Mouse (Mus musculus) neural tube, embryonic 12.5 days (tissue): ENCODE measurements at regions not wholly inside any gene's neighbourhood (a gene's known extent, or its start where the extent isn't known, plus 50 kb on each side); places are given as distances from the start of the nearest gene placed in this dataset.

Experiments used
- ATAC-seq: fragments of 200-750 bp; cut with Nextera tagmentation; 2 replicates; pipeline ENCODE4 v1.8.0; 2017; ENCODE audit warnings: low read depth, mild to moderate bottlenecking, moderate TSS enrichment, moderate library complexity; ENCODE audit not compliant: low FRiP score
- H3K27ac ChIP-seq: fragments of 300-500 bp; sonication (generic); 2 replicates; pipeline ENCODE4 v1.5.1; 2016
- H3K27me3 ChIP-seq: fragments of 300-500 bp; sonication (generic); replicated peaks from 2 replicates; pipeline ENCODE4 v1.6.1; 2016; ENCODE audit warnings: mild to moderate bottlenecking
- H3K36me3 ChIP-seq: fragments of 300-500 bp; sonication (generic); 2 replicates; pipeline ENCODE4 v1.6.1; 2016; ENCODE audit warnings: mild to moderate bottlenecking
- H3K4me1 ChIP-seq: fragments of 300-500 bp; sonication (generic); 2 replicates; pipeline ENCODE4 v1.6.1; 2016
- H3K4me2 ChIP-seq: fragments of 300-500 bp; sonication (generic); replicated peaks from 2 replicates; pipeline ENCODE4 v1.6.1; 2016; ENCODE audit warnings: mild to moderate bottlenecking
- H3K4me3 ChIP-seq: fragments of 300-500 bp; sonication (generic); 2 replicates; pipeline ENCODE4 v1.5.1; 2016
- H3K9ac ChIP-seq: fragments of 300-500 bp; sonication (generic); 2 replicates; pipeline ENCODE4 v1.6.1; 2016; ENCODE audit warnings: mild to moderate bottlenecking
- H3K9me3 ChIP-seq: fragments of 300-500 bp; sonication (generic); 2 replicates; pipeline ENCODE4 v1.6.1; 2016; ENCODE audit warnings: mild to moderate bottlenecking
- WGBS: fragments of 180-500 bp; shearing (Covaris S2); methylation state at CpG from one replicate; pipeline ENCODE4 v1.1.7; 2016; 5-methylcytosine and 5-hydroxymethylcytosine counted together

DNA sequence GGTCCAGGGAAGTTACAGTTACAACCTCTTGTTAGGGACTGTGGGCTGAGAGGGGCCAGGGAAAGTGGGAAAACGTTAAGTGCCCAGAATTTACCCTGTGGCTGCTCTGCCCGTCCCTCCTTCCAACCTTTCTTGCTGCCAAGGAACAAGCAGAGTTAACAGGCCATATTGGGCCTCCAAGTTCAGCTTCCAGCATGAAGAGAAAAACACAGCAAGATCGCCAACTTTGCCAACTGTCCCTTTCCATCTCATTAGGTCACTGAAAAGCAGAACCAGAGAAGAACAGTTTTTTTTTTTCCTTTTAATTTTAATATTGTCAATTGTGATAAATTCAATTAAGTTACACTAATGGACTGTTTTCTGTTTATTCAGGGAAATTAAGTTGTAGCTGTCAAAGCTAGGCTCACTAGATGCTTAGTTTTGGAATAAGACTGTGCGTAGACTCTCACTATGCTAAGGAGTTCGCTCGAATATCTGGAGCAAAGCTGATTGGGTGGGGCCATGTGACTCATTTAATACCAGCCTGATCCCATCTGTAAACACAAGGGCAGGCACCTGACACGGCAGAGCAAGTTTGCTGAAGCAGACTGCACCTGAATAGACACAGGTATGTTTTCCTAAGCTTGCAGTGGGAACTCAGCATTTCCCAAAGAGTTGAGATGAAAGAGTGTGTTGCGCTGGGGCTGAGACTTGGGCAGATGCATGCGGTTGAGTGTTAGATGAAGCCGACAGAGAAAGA, 178.9 kb downstream of the Gm45692 start:
- Histone ChIP-seq H3K27ac (no peak overlapping the region), H3K9ac (no peak overlapping the region), H3K4me3 (no peak overlapping the region), H3K9me3 (no peaks in the 10 kb centered on the region), H3K4me1 (no peaks in the 10 kb centered on the region), H3K27me3 (no peaks in the 10 kb centered on the region), H3K4me2 (no peak overlapping the region), H3K36me3 (no peaks in the 10 kb centered on the region)
- no peak for ATAC-seq
- WGBS, result 90% methylated on average over 10 of the region's 10 CpGs

DNA sequence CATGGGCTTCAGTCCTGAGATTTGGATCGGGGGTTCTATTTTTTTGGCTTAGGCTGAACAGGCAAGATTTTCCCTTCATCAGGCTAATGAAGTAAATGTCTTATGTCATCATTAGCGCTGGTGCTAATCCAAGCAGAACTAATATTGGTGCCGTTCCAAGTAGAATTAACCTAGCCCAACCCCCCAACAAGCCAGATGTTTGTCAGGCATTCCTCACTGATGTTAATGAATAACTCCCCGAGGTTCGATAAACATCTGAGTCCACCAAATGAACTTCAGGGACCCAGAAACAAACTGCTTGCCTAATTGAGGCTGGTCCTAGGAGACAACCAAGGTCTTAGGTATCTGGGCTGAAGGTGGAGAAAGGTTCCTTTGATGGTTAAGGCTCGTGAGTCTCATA, 180.9 kb downstream of the Gm45692 start:
- Histone ChIP-seq H3K4me1 (peaks cover 8% of the 10 kb centered on the region), H3K4me2 (no peak overlapping the region), H3K9ac (no peak overlapping the region), H3K4me3 (no peak overlapping the region), H3K27me3 (no peaks in the 10 kb centered on the region), H3K27ac (no peak overlapping the region), H3K36me3 (no peaks in the 10 kb centered on the region), H3K9me3 (no peaks in the 10 kb centered on the region)
- 57% methylated on average over 6 of the region's 6 CpGs for WGBS
- ATAC-seq, result no peak

DNA sequence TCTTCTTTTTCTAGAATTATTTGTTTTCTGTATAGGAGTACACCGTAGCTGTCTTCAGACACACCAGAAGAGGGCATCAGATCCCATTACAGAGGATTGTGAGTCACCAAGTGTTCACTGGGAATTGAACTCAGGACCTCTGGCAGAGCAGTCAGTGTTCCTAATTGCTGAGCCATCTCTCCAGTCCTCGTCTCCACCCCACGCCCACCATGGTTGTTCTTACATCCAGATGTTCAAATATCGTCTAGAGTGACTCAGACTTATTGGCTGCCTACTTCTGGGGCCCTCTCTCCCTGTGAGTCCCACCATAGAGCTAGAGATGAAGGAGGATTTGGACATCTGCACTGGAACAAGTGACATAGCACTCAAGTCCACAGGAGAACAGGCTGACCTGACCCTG, 182.6 kb downstream of the Gm45692 start:
- WGBS, result 86% methylated on average over 4 of the region's 4 CpGs
- no peaks in the 10 kb centered on the region for H3K27me3 ChIP-seq
- no peak overlapping the region for H3K4me2 ChIP-seq
- ATAC-seq, result no peak
- no peak overlapping the region for H3K9ac ChIP-seq
- H3K4me1 ChIP-seq, result peaks cover 13% of the 10 kb centered on the region
- no peaks in the 10 kb centered on the region for H3K9me3 ChIP-seq
- no peaks in the 10 kb centered on the region for H3K36me3 ChIP-seq
- no peak overlapping the region for H3K4me3 ChIP-seq
- H3K27ac ChIP-seq, result no peak overlapping the region

DNA sequence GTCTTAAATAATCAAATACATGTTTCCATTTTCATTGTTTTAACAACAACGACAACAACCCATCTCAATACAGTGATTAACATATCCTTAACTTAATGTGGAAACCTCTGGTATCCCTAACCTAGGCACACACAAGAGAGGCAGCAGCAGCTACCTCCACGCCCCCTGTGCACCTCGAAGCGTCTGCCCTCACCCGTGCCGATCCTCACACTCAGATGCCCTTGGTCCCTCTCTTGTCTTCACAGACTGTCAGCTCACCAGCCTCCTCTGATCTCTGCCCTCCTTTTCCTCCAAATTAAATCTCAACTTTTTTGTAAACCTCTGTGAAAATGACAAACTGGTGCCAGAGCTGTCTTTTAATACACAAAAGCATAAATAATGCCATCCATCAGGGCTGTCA, 185.2 kb downstream of the Gm45692 start:
- Histone ChIP-seq H3K4me1 (peaks cover 22% of the 10 kb centered on the region), H3K9me3 (no peaks in the 10 kb centered on the region), H3K36me3 (no peaks in the 10 kb centered on the region), H3K4me2 (no peak overlapping the region), H3K4me3 (no peak overlapping the region), H3K9ac (no peak overlapping the region), H3K27me3 (no peaks in the 10 kb centered on the region), H3K27ac (no peak overlapping the region)
- ATAC-seq, result peak; percentile 33; the same call in 1 of the 2 replicates
- WGBS, result 71% methylated on average over 6 of the region's 6 CpGs

DNA sequence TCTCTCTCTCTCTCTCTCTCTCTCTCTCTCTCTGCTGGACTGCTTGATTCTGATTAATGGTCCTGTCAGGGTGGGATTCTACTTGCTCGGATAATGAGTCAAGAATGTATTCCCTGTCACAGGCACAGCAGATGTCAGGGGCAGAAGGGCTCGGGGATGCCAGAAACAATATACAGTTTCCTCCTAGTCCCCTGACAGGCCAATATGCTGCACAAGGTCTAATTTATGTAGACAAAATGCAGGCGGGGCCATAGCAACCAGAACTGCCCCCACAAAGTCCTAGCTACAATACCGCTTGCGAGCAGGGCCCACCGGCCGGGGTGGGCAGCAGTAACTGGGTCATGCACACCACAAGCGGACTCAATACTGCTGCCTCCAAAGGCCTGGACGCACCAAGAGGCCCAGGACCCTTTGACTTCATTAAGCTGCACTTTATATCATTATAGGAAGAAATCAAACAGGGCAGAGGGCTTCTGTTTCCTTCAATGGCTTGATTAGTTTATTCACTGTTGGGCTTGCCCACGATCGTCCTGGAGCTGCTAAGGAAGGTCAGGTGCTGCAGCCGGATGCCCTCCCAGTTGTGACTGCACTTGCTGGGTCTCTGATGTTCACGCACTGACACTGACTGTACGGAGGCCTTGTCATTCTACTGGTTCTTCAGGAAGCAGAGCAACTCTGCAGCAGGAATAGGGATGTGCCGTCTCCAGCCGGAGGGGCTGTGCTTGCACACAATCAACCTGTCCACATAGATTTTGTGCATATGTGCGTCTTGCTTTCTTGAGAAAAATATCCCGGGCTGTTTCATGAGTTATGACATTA, 185.9 kb downstream of the Gm45692 start:
- peak; percentile 84 for ATAC-seq
- no peaks in the 10 kb centered on the region for H3K27me3 ChIP-seq

DNA sequence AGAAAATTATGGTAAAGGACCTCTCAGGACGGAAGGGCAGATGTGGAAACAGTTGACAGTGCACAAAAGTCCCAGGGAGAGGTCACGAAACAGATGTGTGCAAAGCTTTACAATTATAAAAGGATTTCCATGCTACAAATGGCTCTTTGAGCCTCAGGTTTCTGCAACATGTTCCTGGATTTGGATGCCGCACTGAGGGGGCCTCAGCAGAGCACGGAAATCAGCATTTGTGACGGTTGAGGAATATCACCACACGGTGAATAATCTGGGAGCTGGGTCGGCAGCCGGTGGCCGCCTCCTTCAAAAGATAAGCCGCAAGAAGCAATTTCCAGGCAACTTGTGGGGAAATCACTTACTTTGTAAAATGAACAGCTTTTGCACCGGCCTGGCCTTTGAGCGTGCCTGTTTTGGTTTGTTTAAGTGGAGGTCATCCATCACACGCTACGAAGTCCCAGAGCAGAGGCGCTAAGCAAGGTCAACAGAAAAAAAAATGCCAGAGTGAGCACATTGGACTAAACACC, 188.8 kb downstream of the Gm45692 start:
- Histone ChIP-seq H3K9ac (no peak overlapping the region), H3K9me3 (no peaks in the 10 kb centered on the region), H3K4me2 (peak overlapping the region; percentile 24), H3K27ac (no peak overlapping the region), H3K4me3 (no peak overlapping the region), H3K36me3 (no peaks in the 10 kb centered on the region), H3K4me1 (peaks cover 22% of the 10 kb centered on the region), H3K27me3 (no peaks in the 10 kb centered on the region)
- no peak for ATAC-seq
- 29% methylated on average over 15 of the region's 15 CpGs for WGBS

More for the DNA sequence above, 185.9 kb downstream of the Gm45692 start:
- Histone ChIP-seq H3K9ac (no peak overlapping the region), H3K4me1 (peaks cover 22% of the 10 kb centered on the region), H3K36me3 (no peaks in the 10 kb centered on the region), H3K27ac (no peak overlapping the region; the same call in 1 of the 2 replicates), H3K9me3 (no peaks in the 10 kb centered on the region), H3K4me3 (no peak overlapping the region), H3K4me2 (0 out of 2 replicates have a peak overlapping the region, but pooled peaks have one; percentile 14)
- WGBS, result 47% methylated on average over 18 of the region's 18 CpGs

DNA sequence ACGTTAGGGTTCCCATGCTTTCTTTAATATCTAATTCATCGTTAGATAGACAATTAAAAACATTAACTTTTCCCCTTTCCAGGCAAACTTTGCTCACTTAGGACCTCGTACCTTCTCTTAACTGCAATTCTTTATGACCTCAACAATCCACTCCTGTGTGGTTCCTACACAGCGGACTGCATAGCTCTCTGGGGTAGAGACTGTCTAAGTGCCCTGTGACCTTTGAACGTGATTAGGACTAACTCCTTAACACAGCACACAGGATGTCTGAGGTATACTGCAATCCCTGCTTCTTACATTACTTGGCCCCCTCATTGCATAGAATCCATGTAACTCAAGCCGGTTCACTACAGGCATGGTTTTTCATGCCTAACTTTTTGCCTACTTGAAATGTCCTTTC, 190.4 kb downstream of the Gm45692 start:
- Histone ChIP-seq H3K27ac (no peak overlapping the region), H3K9me3 (no peaks in the 10 kb centered on the region), H3K4me1 (peaks cover 19% of the 10 kb centered on the region), H3K4me3 (no peak overlapping the region), H3K4me2 (no peak overlapping the region), H3K9ac (no peak overlapping the region), H3K36me3 (no peaks in the 10 kb centered on the region), H3K27me3 (no peaks in the 10 kb centered on the region)
- 84% methylated on average over 6 of the region's 6 CpGs for WGBS
- ATAC-seq, result no peak

DNA sequence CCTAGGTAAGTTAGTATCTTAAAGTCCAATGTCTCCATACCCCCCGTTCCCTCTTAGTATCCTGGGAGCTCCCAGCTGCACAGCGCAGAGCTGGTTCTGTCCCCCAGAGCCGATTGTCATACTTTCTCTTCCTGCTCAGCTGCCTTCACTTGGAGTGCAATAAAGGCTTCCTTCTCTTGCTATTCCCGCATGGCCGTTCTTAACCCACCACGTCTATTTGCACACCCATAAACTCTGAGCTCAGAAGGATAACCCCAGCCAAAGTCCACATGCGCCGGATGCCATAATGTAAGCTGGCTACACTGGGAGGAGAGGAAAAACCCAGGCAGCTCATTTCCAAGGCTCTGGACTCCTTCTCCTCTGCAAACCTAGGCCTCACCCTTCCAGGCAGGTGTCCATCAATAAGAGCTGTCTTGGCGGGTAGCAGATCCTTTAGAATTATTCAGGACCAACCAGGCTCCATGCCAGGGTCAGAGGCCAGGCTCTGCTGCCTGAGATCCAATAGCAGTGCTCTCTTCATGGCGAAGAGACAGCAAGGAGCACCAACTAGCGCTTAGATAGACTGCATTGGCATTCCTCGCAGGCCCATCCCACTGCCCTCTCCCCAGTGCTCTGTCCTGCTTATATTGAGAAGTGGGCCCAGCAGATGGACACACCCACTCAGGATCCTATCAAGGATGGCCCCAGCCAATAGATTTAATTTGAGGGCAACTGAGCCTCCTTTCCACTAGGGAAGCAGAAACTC, 204.4 kb downstream of the Gm45692 start:
- Histone ChIP-seq H3K36me3 (no peaks in the 10 kb centered on the region), H3K4me2 (no peak overlapping the region)
- 88% methylated on average over 12 of the region's 12 CpGs for WGBS

DNA sequence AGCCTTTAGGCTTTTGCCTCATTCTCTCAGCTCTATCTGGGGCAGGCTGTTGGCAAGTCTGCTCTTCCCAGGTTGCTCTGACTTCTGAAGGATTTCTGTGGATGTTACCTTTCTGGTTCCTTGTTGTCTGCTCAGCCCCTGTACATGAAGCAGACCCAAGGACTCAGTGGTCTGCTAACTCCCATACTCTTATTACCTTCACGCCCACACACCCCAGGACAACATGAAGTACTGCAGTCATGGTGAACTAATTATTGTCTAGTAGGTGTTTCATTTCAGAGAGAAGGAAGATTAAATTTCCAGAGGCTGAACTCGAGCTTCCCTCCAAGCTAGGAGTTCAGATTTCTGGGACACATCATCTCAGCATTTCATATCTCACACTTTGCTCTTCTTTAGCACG, 205.3 kb downstream of the Gm45692 start:
- no peak overlapping the region for H3K9ac ChIP-seq
- no peak overlapping the region for H3K27ac ChIP-seq
- WGBS, result 80% methylated on average over 3 of the region's 3 CpGs
- H3K4me1 ChIP-seq, result no peaks in the 10 kb centered on the region
- no peaks in the 10 kb centered on the region for H3K36me3 ChIP-seq
- H3K27me3 ChIP-seq, result no peaks in the 10 kb centered on the region
- H3K4me3 ChIP-seq, result no peak overlapping the region
- no peak overlapping the region for H3K4me2 ChIP-seq
- no peaks in the 10 kb centered on the region for H3K9me3 ChIP-seq
- ATAC-seq, result no peak

More for the DNA sequence above, 204.4 kb downstream of the Gm45692 start:
- no peak overlapping the region for H3K4me3 ChIP-seq
- ATAC-seq, result no peak
- no peaks in the 10 kb centered on the region for H3K27me3 ChIP-seq
- no peaks in the 10 kb centered on the region for H3K9me3 ChIP-seq
- no peaks in the 10 kb centered on the region for H3K4me1 ChIP-seq
- no peak overlapping the region for H3K27ac ChIP-seq
- no peak overlapping the region for H3K9ac ChIP-seq

DNA sequence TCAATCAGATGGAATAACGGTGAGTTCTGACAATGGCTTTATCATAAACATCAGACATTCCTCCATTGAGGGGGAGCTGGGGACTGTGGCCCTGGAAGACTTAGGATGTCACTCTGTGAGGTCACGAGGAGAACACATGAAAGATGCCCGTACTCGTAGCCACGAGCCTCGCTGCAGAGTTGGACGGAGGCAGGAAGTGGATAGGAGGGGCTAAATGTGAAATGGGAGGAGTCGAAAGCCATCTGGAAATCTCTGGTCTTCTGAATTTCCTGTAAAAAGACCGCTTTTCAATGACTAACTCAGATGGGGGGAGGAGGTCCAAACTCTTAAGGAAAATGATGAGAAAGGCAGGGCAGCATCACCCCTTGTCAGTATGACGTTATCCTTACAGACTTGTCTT, 210.5 kb downstream of the Gm45692 start:
- no peak overlapping the region for H3K9ac ChIP-seq
- H3K27ac ChIP-seq, result no peak overlapping the region
- no peak overlapping the region for H3K4me2 ChIP-seq
- no peaks in the 10 kb centered on the region for H3K9me3 ChIP-seq
- H3K36me3 ChIP-seq, result no peaks in the 10 kb centered on the region
- no peaks in the 10 kb centered on the region for H3K27me3 ChIP-seq
- WGBS, result 83% methylated on average over 10 of the region's 10 CpGs
- no peak for ATAC-seq
- H3K4me1 ChIP-seq, result no peaks in the 10 kb centered on the region
- no peak overlapping the region for H3K4me3 ChIP-seq

DNA sequence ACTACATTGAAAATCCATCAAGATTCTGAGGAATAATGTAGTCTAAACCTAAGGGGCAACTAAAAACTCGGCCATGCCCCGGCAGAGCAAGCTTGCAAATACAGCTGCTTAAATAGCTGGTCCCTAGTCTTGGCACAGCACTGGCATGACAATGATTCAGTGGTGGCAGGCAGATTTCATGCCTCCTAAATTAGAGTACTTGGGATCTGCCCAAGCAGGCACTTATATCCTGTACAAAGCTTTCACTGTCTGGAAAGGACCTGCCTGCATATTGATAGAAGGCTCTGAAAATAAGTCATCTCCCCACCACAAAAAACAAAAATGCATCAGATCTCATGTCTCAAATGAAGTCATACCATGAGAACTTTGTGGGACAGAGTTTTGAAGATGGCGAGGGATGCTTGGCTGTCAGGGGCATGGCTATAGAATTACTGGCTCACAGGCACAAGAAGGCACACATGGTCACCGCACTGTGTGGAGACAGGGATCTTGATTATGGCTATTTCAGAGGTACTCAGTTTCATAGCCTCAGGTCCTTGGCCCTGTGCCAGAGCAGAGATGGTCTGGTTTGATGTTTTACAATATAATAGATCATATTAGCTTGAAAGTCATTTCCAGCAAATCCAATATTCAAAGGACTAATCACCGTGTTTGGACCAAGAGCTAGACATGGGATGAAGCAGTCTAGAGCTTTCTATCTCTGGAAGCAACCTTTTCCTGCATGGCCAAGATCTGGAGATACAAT, 217.7 kb downstream of the Gm45692 start:
- H3K4me3 ChIP-seq, result no peak overlapping the region
- no peak for ATAC-seq
- 82% methylated on average over 5 of the region's 5 CpGs for WGBS

More for the DNA sequence above, 217.7 kb downstream of the Gm45692 start:
- H3K4me2 ChIP-seq, result no peak overlapping the region
- H3K9ac ChIP-seq, result no peak overlapping the region
- H3K9me3 ChIP-seq, result no peaks in the 10 kb centered on the region
- no peaks in the 10 kb centered on the region for H3K27me3 ChIP-seq
- H3K27ac ChIP-seq, result no peak overlapping the region
- H3K4me1 ChIP-seq, result no peaks in the 10 kb centered on the region
- H3K36me3 ChIP-seq, result no peaks in the 10 kb centered on the region
